Mouse (Mus musculus) left cerebral cortex, postnatal 36 days (tissue): ENCODE measurements around the gene Fbxl17. TPM values are rescaled to one million over a fixed set of nuclear protein-coding genes. Genes with fewer than 3 reads are reported as not detected.

Experiments used
- DNase-seq, 2 experiments: peaks; one replicate each; pipeline ENCODE4 v3.0.0; 2021 to 2022; ENCODE audit warnings: low spot score in 2 of 2, mixed read lengths in 1 of 2
- intact Hi-C: fragments of 180-260 bp; cut with DNase I; formaldehyde crosslinking; loops from one replicate; pipeline ENCODE4 v1.15.1; 2025
- total RNA-seq, 2 experiments: library from RNA; stranded (reverse); gene quantifications; 2 replicates each; pipeline ENCODE4 v1.2.3; 2021

The Fbxl17 gene
- total RNA-seq, 2 experiments from 2014 or later = 61.9 to 65.9 TPM

DNA sequence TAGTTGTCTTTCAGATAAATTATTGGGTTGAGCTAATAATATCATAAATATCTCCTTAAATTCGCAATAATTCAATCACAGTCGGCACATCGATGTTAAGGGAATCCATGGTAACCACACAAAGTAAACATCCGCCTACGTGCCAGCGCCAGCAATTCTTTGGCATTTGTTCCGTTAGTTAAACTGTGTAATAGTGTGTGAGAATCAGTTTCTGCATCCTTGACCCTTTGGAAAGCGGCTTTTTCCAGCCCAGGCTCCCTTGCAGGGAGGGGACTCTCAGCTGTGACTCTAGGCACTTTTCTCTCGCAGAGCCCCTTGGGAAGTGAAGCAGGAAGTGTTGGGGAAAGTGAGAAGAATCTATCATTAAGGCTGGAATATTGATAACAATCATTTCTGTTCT, 314.3 kb downstream of the Fbxl17 start:
- DNase-seq = no peak
- intact Hi-C loops = no loop called here

DNA sequence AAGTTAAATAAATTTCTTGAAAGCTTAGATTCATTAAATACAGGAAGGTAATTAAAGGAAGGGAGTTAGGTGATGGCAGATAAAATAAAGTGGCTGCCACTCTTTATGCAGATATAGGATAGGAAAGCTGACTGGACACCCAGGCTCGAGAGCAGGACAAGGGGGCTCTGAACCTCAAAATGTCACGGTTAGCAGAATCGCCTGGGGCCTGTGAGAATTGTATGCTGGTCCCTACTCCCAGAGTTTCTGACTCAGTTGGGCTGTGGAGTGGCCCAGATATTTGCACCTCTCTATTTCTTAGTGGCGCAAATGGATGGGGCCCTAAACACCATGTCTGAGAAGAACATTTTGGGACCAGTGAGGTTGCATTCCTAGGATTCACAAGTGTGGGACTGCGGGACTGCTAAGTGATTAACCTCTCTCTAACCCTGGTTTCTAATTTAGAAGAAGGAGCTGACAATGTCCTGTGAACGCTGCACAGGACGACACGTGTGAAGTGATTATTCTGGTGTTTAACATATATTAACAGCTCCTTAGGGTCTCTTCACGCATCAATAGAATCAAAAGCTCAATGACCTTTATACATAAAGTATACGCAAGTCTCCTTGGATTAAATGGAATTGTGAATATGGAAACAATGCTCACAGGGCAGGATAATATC, 314.8 kb downstream of the Fbxl17 start:
- no peak for DNase-seq
- intact Hi-C loops = no loop called here

GRCm38 (mm10) chr17:63183431-63183830, 316.4 kb downstream of the Fbxl17 start:
- no peak for DNase-seq
- intact Hi-C loops = no loop called here

- no peak for DNase-seq
- intact Hi-C loops = no loop called here
These were observed 318.2 kb downstream of the Fbxl17 start for GRCm38 (mm10) chr17:63181661-63182060.

- intact Hi-C loops = no loop called here
These were observed 319.8 kb downstream of the Fbxl17 start for GRCm38 (mm10) chr17:63180042-63180441.

DNA sequence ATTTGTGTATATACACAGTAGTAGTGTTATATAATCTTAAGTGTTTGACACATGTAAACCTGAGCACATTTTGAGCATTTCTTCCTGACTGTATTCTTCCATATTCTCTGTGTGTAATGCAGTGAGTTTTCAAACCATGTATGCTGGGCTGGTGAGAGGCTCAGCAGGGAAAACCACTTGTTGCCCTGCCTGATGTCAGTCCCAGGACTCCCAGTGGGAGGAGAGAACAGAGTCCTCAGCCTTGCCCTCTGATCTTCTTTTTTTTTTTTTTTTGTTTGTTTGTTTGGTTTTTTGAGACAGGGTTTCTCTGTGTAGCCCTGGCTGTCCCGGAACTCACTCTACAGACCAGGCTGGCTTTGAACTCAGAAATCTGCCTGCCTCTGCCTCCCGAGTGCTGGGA, 321.5 kb downstream of the Fbxl17 start:
- intact Hi-C loops = no loop called here
- no peak for DNase-seq

More at GRCm38 (mm10) chr17:63180042-63180441, 319.8 kb downstream of the Fbxl17 start:
- no peak for DNase-seq

DNA sequence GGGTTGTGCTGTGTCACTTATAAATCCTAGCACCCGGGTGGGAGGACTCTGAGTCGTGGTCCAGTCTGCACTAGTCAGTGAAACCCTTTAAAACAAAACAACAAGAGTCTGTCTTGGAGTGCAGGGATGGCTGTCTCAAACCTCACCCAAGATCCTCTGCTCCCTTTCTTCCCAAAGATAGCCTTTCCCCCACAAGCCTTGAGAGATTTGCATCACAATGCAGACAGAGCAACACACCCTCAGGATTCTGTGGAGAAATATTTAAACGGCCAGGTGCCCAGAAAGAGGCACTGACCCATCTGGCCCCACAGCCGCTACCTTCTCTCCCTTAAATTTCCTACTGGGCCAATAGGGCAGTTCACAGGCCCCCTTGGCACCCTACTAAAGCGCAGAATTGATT, 323.4 kb downstream of the Fbxl17 start:
- intact Hi-C loops = no loop called here
- DNase-seq = no peak

DNA sequence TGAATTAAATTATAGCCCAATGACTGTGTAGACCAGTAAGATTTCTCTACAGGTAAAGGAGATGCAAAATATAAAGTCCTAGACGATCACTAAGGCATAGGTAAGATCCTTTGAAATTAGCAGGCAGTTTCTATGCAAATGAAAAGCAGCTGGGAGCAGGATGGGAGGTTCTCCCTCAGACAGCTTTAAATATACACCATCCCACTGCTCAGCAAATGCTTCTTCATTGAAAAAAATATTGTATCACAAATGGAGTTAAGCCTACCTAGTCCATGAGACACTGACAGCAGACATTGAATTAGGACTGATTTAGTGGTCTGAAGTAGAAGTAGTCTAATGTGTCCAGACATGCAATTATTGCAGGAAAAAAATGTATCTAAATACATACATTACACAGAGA, 327.1 kb downstream of the Fbxl17 start:
- no peak for DNase-seq
- intact Hi-C loops = no loop called here

DNA sequence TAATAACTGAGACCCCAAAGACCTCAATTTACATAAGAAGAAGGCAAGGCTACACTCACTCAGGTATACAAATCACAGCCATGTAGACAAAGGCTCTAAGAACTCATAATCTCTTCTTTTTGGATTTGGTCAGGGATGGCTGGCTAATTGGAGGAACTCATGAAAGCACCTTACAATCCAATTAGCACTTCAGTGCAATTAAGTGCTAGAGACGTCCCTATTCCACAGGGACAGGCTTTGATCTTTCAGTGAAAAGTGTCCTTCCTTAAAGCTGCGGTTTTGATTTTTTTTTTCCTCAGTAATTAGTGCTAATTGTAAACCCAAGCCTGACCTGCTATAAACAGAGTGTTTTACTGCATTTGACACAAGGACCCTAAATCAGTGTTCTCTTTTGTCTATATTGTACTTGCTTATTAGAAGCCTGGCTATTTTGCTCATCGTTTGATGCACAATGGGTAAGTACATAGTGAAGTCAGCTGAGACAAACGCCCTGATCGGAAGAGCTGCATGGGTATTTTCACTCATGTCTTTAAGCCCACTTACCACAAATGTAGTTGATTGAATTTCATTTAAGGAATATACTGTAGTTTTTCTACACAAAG, 327.8 kb downstream of the Fbxl17 start:
- intact Hi-C loops = no loop called here

DNA sequence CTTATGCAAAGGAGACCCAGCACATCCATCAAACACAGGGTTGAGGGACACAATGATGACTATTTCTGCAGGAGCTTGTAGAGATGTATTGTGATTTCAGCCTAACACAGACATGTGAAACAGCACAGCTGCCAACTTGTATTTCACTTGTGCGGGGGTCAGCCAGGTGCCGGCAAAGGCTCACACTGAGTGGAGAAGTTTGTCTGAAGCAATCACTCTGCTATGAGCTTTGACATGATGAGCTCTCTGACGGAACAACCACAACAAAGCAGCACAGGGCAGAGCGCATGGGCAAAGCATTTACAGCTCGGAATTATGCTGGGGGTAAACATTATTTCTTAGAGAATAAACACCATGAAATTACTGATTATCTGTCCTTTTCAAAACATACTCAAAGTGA, 328.6 kb downstream of the Fbxl17 start:
- intact Hi-C loops = no loop called here
- DNase-seq = no peak

More for the DNA sequence above, 327.8 kb downstream of the Fbxl17 start:
- no peak for DNase-seq

- intact Hi-C loops = no loop called here
- no peak for DNase-seq
These were observed 331.6 kb downstream of the Fbxl17 start for GRCm38 (mm10) chr17:63168019-63168788.

DNA sequence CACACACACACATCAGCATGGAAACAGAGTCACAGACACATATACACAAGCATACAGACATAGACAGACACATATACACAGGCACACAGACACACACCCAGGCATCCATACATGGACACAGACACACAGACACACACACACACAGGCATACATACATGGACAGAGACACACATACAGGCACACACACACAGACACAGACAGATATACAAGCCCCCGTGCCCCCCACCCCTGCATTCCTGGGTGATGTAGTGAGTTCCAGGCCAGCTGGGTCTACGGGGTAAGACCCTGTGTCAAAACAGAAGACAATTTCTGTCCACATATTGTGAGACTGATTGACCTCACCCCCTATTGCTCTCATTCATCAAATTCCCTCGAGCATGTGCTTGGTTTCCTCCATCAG, 332.6 kb downstream of the Fbxl17 start:
- no peak for DNase-seq
- intact Hi-C loops = no loop called here

GRCm38 (mm10) chr17:63166692-63167091, 333.1 kb downstream of the Fbxl17 start:
- intact Hi-C loops = no loop called here
- no peak for DNase-seq

DNA sequence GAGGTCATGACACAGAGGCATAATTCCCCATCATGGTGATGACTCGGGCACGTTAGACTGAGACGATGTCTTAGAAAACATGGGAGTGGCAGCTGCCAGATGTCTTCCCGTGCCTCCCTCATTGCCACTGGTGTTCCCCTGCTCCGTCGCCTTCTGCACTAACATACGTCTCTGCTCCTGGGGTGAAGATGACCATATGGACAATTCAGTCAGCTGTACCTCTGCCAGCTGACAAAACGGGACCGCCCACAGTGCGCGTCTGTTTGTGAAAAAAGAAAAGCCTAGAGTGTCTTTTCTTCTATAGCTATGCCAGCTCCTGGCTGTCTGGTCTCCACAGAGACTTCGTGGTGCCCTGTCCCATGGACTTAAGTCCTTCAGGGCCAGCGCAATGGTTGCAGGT, 334.0 kb downstream of the Fbxl17 start:
- intact Hi-C loops = no loop called here
- DNase-seq = no peak

DNA sequence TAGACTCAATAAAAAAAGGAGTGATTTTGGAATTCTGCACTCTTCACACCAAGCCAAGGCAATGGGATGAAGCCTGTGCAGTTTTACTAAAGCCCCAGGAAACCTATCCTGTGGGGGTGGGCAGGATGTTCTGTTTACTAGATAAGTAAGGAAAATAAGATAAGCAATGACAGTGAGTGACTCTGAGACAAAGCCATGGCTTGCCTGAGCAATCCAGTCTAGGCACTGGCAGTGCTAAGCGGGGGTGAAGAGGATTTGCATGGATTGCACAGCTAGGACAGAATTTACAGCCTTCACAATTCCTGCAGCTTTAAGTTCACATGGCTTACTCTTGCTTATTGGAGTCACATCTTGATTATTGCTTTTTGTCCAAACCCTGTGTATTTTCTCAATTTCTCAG, 335.5 kb downstream of the Fbxl17 start:
- intact Hi-C loops = no loop called here
- no peak for DNase-seq

GRCm38 (mm10) chr17:63161953-63162352, 337.9 kb downstream of the Fbxl17 start:
- intact Hi-C loops = no loop called here
- no peak for DNase-seq

- intact Hi-C loops = no loop called here
- DNase-seq = no peak
These were observed 340.6 kb downstream of the Fbxl17 start for GRCm38 (mm10) chr17:63159196-63159595.

DNA sequence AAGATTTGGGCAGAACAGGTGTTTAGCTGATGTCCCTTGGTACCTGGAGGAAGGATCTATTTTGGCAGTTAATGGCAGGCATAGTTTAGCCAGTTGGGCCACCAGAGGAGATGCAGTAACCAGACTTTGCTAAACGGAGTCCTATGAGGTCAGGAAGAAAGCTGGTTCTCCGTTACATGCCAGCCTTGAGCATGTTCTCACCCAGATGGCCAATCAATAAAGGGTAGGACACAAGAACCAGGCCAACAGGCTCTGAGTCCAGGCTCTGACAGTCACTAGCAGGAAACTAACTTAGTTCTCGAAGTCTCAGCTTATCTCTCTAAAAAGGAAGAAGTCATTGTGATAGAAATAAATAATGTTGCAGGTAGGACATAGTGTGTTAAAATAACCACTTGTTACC, 341.4 kb downstream of the Fbxl17 start:
- DNase-seq = no peak
- intact Hi-C loops = no loop called here

- intact Hi-C loops = no loop called here
- DNase-seq = no peak
These were observed 341.9 kb downstream of the Fbxl17 start for GRCm38 (mm10) chr17:63157906-63158305.

DNA sequence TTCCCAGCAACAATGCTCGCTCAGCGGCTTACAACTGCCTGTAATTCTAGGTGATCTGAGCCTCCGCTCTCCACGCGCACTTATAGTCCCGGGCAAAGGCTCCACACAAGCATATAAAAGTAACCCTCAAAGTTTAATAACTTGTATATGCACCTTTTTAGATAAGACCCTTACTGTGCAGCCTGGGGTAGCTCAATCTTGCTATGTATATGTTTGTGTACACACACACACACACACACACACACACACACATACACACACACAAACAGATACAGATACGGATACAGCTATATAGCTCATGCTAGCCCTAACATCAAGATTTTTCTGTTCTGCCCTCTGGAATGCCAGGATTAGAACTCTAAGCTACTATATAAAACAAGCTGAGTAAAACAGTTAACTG, 342.8 kb downstream of the Fbxl17 start:
- intact Hi-C loops = no loop called here
- no peak for DNase-seq

DNA sequence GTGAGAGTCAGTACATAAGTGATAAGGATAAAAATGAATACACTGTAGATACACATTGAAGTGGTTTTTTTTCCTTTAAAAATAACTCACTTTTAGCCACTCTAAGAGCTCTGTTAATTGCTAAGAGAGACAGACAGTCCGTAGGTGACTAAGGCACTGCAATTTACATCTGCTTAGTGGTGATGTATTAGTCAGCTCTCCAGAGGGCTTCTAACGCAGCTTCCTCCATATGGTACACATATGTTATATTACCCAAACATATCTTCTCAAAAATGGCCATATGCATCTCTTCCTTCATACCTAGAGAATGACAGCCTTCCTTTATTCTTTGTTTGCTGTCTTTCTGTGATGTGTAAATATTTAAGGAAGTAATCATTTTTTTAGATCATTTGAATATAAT, 353.3 kb downstream of the Fbxl17 start:
- intact Hi-C loops = no loop called here
- DNase-seq = no peak
